Mouse (Mus musculus) ES-E14 (cell line): ENCODE measurements around the gene Pstpip1.

ENCODE experiments used
- CHD2 ChIP-seq: IDR thresholded peaks from 2 replicates; pipeline ENCODE4 v1.6.1; 2014; ENCODE audit warnings: mild to moderate bottlenecking, low read depth, low read length, inconsistent platforms
- HCFC1 ChIP-seq: IDR thresholded peaks from 2 replicates; pipeline ENCODE4 v1.6.1; 2012; ENCODE audit warnings: low read length, inconsistent platforms, borderline replicate concordance; ENCODE audit not compliant: insufficient read depth
- MAFK ChIP-seq: IDR thresholded peaks from 2 replicates; pipeline ENCODE4 v1.6.1; 2014; ENCODE audit warnings: mild to moderate bottlenecking, low read depth, low read length, inconsistent platforms; ENCODE audit not compliant: insufficient read depth
- ZC3H11A ChIP-seq: IDR thresholded peaks from 2 replicates; pipeline ENCODE4 v1.6.1; 2012; ENCODE audit warnings: low read depth, mild to moderate bottlenecking, inconsistent platforms, low read length, borderline replicate concordance
- ZNF384 ChIP-seq: IDR thresholded peaks from 2 replicates; pipeline ENCODE4 v1.6.1; 2012; ENCODE audit warnings: low read depth, low read length, inconsistent platforms

- TF ChIP-seq HCFC1 (no peak), ZC3H11A (no peak), CHD2 (no peak), ZNF384 (no peak), MAFK (no peak)
These were observed 47.6 kb upstream of the Pstpip1 start for GRCm38 (mm10) chr9:56042181-56042621.
